Mouse (Mus musculus) kidney, postnatal 14 days (tissue): ENCODE measurements around the gene Car9.
A peak's percentile ranks its signal among the peaks of the same experiment; 100 is the strongest.
"Not testable (repeated sequence)": the region's sequence is repeated elsewhere in the genome, so short reads cannot be mapped to it uniquely, and the experiment has no call there.

ENCODE experiments used
- DNase-seq: peaks from one replicate; pipeline ENCODE4 v3.0.0; 2022; ENCODE audit warnings: mixed read lengths

Car9 gene

DNA sequence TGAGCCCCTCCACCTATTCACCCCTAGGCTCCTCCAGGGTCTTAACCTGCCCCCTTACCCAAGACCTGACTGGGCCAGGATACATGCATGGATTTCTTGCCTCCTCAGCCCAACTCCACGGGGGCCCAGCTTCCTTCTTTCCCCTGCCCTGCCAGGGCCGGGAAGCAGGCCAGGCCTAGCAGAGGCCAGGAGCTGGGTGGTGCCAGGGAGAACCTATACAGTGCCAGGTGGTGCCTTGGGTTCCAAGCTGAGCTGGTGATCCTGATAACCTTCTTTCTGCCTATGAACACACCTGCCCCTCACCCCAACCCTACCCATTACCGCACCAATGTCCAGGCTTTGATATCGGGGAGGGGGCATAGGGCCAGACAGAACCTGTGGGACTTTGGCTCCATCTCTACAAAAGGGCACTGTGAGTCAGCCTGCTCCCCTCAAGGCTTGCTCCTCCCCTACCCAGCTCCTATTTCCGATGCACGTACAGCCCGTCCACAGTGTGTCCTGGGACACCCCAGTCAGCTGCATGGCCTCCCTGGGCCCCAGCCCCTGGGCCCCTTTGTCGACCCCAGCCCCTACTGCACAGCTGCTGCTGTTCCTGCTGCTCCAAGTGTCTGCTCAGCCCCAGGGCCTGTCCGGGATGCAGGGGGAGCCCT lies at the start of gene Car9:
TSS of gene Car9 (plus strand) at position 431 of the 650 bp plus-strand sequence.
- no peak for DNase-seq

DNA sequence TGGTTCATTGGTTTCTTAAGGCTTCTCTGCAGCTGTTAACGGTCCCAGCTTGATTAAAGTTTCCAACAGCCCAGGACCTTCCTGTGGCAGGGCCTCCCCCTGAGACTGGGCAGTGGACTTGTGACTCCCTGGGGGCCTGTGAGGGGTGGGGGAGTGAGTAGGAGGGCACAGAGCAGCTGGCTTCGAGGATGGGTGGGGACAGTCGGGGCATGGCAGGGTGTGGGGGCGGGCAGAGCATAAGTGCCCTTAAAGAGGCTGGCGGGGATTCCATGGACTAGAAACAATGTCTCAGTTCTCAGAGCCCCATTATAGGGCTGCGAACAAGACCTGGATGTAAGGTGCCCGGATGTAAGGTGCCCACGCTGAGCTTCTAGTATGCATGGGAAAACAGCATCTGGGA lies 49.6 kb upstream of the Car9 start:
- DNase-seq = no peak

DNA sequence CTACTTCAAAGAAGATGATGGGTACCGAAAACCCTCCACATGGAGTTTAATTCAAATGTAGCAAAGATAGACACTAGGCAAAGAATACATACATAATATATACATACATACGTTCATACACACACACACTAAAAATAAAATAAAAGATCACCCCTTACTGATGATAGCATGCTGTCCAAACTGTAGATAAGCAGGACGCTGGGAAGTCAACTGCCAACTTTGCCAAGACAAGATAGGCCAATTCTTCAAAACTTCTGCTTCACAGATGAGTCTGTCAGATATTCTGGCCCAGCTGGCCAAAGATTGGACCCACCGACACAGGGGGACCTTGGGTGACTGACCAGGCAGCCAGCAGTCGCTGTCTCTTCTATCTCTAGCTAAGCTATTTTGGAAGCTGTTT lies 43.7 kb upstream of the Car9 start:
- no peak for DNase-seq

DNA sequence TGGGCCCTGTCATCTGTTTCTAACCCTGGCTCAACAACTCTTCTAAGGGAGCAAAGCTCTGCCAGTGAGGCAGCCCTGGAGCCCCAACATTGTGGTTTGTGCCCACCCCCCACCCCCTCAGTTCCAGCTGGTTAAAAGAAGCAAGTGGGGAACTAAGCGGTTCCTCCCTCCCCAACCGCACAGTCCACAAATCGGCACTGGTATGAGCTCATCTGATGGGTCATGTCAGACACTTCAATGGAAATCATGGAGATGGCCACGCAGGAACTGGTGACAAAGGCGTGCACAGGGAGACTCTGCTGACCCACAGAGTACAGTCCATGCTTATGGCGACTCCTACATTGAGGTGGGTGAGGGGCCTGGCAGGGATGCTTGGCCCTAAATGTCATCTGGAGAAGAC lies 40.8 kb upstream of the Car9 start:
- DNase-seq = no peak

DNA sequence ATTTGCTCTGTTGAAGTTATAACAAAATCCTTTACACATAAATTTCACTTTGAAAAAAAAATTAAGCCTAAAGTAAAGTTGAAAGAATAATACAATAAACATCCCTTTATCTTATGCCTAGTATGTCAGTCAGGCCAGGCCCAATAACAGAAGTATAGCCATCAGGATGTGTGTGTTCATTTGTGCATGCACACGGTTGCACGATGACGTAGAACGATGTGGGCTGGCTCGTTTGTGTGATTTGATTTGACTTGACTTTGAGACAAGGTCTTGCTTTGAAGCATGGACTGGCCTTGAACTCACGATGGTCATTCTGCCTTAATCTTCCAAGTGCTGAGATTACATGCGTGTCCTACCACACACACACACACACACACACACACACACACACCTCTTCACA lies 39.9 kb upstream of the Car9 start:
- DNase-seq = no peak

DNA sequence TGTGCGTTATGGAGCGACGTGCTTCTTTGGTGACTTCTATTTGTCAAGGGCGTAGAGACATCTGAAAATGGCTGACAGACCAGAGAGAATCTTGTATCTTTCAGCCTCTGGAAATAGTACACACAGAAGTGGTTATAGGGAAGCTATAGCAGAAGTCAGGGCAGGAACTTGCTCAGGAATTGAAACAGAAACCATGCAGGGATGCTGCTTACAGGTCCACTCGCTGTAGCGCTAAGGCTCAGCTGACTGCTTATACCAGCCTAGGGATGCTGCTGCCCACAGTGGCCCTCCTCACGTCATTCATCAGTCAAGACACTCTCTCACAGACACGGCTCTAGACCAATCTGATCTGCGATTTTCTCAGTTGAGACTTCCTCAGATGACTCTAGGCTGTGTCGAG lies 36.5 kb upstream of the Car9 start:
- no peak for DNase-seq

DNA sequence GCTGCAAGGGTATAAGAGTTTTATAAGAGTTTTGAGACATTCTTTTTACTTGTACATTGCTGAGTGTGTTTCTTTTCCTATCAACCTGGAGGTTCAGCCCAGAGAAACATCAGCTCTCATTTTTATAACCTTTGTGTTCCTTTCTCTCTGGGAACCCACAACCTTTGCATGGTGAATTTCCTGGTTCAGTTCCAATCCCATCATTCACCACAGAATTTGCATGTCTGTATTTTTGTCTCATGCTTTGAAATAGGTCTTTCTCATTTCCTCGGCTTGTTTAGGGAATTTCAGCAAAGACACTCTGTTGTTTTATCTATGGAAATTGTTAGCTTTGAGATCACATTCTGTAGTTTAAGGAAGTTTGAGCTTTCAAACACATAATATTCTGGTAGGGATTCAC lies 33.1 kb upstream of the Car9 start:
- DNase-seq = no peak

DNA sequence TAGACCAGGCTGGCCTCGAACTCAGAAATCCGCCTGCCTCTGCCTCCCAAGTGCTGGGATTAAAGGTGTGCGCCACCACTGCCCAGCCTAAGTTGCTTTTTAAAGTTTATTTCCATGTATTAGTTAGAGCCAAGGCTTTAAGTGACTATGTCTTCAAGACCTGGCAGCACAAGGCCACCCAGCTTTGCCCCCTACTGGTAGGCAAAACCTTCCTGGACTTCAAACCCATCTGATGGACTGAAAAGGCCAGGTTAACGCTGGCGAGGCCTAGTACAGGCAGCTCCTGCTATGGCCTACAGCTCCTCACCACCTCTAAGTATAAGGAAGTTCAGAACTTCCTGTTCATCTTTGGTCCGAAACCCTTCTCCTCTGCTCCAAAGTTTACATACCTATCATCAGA lies 30.2 kb upstream of the Car9 start:
- no peak for DNase-seq

DNA sequence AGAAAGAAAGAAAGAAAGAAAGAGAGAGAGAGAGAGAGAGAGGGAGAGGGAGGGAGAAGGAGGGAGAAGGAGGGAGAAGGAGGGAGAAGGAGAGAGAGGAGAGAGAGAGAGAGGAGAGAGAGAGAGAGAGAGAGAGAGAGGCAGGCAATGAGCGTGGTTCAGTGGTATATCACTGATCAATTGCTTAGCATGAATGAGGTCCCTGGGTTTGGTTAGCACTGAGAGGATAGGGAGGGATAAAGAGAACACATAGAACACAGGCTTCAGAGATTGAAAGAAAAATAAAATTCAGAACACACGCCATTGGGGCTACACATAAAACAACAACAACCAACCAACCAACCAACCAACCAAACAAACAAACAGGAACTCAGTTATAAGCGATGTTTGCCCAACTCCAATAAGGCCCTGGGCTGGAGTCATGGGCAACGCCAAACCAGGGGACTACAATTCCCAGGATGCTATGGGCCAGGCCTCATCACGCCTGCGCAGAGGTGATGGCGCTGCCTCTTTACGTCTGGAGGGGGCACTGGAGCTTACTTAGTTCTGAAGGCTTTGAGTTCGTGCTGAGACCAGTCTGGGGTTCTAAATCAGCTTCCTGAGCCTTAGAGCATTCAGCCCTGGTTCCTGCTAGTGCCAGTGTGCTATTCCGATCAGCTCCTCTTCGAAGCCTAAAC lies 28.8 kb upstream of the Car9 start:
- peak; percentile 91 for DNase-seq

DNA sequence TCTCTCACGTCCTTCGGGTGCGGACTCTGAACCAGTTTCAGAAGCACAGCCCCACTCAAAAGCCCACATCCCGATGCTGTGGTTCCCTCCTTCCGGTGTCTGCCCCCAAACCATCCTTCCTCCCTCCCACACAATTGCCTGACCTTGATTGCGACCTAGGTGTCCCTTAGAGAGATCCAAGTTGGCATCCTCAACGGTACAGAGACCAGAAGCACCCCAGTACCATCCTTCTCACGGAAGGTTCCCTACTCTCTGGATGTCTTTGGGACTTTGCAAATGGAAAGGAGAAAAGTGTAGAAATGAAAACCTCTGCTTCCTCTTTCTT lies 28.3 kb upstream of the Car9 start:
- DNase-seq = no peak

DNA sequence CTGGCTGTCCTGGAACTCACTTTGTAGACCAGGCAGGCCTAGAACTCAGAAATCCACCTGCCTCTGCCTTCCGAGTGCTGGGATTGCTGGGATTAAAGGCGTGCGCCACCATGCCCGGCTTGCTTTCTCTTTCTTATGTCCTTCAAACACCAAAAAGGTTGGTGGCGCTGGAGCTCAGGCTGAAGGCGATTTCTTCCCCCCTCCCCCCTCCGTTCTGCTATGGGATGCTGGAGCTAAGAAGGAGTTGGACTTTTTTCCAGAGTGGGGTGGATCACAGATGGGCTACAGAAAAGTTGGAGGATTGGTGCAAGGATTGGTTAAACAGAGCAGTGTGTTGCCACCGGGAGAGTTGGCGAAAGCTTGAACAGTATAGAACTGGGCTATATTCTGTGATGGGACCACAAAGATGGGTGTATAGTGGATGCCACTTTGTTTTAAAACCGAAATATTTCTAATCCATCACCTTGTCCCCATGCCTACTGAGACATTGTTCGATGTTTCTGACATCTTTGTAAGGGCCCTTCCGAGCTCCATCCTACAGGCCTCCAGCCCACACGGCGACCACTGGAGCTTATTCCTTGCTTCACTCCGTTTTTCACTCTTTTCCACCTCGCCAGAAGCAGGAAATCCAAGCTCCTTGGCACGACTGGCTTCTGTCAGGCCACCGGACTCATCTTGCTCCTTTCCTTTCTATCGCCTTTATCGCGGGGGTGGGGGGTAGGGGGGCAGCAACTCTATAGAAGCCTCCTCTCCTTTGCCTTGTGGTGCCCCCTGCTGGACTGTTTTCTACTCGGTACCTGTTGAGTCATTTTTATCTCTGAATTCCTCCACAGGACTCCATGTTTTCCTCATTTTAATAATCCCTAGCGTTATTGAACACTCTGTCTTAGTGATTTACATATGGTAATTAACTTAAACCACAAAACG lies 27.6 kb upstream of the Car9 start:
- peak; percentile 66 for DNase-seq

DNA sequence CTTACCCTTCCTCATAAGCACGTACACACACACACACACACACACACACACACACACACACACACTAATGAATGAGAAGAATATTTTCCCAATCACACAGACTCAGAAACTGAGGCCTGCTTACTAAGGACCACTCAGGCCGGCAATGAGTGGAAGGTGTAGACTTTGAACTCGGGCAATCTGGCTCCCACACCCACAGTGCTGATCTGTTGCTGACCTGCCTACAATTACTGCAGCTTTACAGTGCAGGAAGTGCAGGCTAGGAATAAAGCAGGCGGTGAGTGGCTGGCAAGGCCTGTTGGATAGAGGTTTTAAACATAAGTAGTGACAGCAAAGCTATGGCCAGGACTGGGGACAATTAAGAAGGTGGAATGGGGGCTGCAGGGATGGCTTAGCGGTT lies 25.8 kb upstream of the Car9 start:
- DNase-seq = no peak

DNA sequence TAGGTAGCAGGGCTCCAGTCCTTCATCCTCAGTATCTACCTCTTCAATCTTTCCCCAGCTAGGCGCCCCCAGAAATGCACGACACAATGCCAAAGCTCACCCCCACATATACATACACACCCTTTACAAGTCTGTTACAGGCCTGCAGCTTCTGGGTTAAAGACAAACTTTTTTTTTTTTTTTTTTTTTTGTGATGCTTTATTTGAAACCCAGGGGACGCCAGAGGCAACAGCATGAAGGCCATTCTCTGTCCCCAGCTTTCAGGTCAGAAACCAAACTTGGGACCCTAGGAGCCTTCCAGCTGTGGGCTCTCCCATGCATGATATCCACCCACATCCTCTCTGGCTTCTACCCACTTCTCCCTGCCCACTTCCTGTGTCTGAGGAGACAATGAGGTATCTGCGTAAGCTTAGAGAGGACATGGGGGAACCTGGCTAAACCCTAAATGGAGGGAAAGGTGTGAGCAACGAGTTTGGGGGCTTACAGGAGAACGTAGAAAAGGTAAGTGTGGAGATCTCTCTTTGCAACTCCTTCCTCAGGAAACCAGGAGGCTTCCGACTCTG lies 24.8 kb upstream of the Car9 start:
- DNase-seq = no peak

DNA sequence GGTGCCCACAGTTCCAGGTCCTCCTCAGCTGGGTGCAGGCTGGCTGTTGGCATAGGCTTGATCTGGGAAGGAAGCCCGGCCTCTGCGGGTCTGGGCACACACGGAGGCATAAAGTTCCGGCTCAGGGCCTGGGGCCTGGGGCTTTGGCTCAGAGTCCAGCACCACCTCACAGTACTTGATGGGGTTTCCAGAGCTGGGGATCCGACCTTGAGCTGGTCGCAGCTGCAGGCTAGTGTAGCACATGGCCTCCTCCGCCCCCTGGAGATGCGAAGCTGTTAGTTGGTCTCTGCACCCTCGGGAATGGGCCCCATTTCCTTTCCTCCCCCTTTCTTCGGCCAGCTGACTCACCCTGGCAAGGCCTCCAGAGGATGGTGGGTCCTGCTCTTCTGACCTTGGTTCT lies 24.2 kb upstream of the Car9 start:
- no peak for DNase-seq

DNA sequence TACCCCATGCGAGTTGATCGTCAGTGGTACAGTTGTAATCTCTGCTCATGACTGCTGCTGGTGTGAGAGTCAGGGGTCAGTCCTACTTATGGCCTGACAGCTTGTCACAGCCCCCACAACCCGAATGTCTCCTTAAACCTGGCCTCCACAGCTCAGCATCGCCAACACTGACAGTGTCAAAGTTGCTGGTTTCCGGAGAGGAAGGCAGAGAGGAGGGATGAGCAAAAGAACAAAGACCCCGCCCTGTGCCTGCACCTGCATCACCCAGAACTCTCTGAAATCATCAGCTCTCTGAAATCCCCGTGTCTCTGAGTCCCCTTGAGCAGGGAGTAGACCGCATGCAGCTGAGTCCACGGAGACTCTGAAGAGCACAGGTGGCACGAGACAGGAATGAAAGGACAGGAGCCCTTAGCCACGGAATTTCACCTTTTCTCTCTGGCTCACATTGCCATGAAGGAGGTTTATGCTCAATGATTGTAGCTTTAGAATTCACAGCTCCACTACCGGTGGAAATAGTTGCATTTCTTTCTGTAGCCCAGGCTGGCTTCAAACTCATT lies 23.2 kb upstream of the Car9 start, which contains the start of gene Sit1:
TSS of gene Sit1 (minus strand) at position 200 of the 557 bp plus-strand sequence.
- DNase-seq = no peak

DNA sequence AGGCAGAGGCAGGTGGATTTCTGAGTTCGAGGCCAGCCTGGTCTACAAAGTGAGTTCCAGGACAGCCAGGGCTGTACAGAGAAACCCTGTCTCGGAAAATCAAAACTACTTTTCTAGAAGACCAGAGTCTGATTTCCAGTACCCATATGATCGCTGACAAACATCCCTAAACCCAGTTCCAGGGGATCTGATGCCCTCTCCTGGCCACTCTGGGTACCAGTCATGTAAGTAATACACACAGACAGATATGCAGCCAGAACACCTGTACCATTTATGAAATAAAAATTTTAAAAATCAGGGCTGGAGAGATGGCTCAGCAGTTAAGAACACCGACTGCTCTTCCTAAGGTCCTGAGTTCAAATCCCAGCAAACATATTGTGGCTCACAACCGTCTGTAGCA lies 21.1 kb upstream of the Car9 start:
- not testable (repeated sequence) for DNase-seq

DNA sequence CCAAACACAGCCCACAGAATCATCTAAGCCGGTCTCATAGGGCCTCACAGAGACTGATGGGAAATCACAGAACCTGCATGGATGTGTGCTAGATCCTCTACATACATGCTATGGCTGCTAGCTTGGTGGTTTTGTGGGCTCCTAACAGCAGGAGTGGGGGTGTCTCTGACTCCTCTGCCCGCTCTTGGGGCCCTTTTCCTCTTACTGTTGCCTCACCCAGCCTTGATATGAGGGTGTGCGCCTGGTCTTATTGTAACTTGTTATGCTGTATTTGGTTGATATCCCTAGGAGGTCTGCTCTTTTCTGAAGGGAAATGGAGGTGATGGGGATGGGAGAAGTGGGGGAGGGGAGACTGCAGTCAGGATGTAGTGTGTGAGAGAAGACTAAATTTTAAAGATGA lies 17.2 kb upstream of the Car9 start:
- DNase-seq = no peak

DNA sequence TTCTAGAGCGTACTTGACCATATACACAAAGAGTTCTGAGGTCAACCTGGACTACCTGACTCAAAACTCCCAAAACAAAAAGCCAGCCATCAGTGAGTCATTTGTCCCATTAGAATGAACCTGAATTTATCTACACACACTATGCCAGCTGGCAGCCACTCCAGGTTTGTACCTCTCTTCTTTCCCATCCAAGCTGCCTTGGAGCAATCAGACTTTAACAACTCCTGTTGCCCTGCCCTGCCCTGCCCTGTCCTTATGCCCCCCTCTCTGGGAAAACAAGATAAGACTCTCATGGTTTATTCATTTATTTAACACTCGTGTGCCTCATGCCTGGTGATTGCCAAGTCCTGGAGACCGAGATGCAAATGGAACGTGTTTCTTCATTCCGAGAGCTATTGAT lies 16.0 kb upstream of the Car9 start:
- no peak for DNase-seq

DNA sequence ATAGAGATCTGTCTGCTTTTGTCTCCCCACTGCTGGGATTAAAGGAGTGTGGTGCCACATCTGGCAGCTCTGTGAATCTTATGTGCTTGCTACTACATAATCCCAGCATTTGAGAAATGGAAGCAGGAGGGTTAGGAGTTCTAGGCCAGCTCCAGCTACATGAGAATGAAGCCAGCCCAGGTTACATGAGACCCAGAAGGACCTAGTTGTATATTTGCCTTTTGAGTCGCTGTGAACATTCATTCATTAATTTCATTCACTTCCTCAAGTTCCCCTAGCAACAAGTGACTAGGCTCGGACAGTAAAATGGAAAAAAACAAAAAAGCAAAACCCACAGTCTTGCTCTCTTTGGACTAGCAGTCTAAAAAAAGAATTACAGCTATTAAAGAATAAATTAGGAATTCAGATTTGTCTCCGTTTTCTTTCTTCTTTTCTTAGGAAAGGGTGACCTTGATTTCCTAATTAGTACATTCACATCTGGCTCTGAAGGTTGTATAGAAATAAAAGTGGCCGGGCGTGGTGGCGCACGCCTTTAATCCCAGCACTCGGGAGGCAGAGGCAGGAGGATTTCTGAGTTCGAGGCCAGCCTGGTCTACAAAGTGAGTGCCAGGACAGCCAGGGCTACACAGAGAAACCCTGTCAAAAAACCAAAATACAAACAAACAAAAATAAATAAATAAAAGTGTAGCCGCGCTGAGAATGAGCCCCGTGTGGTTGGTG lies 14.5 kb upstream of the Car9 start:
- DNase-seq = no peak

DNA sequence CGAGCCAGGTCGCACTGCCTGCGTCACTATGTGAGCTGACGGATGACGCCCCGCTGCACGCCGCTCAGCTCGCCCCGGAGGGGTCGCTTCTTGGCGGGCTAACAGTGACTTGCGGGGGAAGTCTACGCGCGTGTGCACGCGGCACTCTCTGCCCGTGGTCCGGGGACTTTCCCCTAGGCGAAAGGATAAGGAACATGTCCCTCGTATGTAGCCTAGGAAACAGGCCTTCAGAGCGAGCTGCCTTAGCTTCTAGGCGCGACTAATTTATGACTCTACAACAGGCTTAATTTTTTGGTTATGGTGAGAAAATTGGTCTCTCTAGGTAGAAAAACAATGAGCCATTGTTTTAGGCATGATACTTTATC lies 14.0 kb upstream of the Car9 start, which contains the start of gene Ccdc107:
TSS of gene Ccdc107 (plus strand) at position 80 of the 365 bp plus-strand sequence.
- peak; percentile 96 for DNase-seq

DNA sequence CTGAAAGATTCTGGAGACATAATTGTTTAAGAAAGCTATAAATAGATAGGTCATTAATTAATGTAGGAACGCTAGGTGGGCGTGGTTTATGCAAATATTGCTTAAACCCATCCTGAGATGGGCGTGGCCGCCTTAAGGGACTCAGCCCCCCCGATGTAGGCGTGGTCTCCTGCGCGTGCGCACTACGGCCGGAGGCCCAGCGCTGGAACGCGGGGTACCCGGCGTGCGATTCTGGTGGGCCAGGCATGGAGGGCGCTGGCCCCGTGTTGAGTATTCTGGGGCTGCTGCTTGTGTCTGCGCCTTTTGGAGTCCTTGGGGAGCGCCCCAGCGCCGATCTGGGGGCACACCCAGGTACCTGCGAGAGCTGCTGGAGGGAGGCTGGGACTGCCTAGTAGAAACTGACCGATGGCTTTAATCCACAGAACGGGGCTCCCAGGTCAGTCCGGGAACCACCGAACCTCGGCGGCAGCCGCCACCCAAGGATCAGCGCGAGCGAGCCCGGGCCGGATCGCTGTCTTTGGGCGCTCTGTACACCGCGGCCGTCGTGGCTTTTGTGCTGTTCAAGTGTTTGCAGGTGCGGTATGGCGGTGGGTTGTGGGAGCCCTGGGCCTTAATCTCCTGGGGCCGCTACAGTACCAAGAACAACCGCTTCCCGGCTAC lies 13.4 kb upstream of the Car9 start:
- DNase-seq = peak; percentile 99

DNA sequence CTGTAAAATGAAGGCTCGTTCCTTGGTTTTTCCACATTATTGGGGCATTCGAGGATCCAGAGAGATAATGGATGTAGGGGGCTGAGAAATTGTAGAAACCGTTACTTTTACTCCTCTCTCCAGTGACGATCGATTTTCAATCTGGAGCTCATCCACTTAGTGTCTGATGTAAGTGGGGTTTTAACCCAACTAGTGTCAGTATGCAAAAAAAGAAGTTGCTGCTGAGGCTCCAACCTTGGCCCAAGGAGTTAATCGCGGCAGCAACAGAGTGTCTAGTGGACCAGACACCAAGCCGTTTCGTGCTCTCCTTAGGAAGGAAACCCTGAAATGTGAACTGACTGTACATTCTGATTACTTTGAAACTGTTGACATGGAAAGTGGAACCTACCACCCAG lies 12.9 kb upstream of the Car9 start:
- DNase-seq = no peak
